Mouse (Mus musculus) heart, postnatal 0 days (tissue): Measurements from ENCODE around the gene Dgcr8.

Experiments
- CTCF ChIP-seq: IDR thresholded peaks from 2 replicates; pipeline ENCODE4 v1.5.1; 2016; ENCODE audit warnings: antibody characterized with exemption, control low read depth, low read depth
- EP300 ChIP-seq: IDR thresholded peaks from 2 replicates; pipeline ENCODE4 v1.6.1; 2016; ENCODE audit warnings: antibody characterized with exemption, low read depth

- no peak for TF ChIP-seq CTCF
- no peak for TF ChIP-seq EP300
Measured at GRCm38 (mm10) chr16:18275166-18275565, 13.9 kb downstream of the Dgcr8 start.
